Mouse (Mus musculus): ENCODE data around the gene Nudt13. TPM values are rescaled to one million over a fixed set of nuclear protein-coding genes. Genes with fewer than 3 reads are reported as not detected.

Nudt13 gene
- polyA plus RNA-seq, 2 experiments, result 14.3 to 30.0 TPM

GRCm38 (mm10) chr14:20315137-20315536, 20.6 kb downstream of the Nudt13 start:
- peaks cover 59% of the 10 kb centered on the region for H3K36me3 ChIP-seq (ENCODE audit: control insufficient read depth, insufficient read depth, low read length)
- no peak overlapping the region for H3K9ac ChIP-seq (ENCODE audit: low read depth, low read length, severe bottlenecking)
- TF ChIP-seq POLR2A (IDR thresholded peaks at IDR 0.05; ENCODE audit: borderline replicate concordance, extremely low read depth, insufficient read depth, insufficient read length), result no peak
- no peaks in the 10 kb centered on the region for H3K9me3 ChIP-seq (ENCODE audit: control insufficient read depth, low read length)
- H3K27me3 ChIP-seq (ENCODE audit: control insufficient read depth, insufficient read depth, low read length), result no peaks in the 10 kb centered on the region
- no peak overlapping the region for H3K27ac ChIP-seq (replicated peaks; ENCODE audit: low read depth, low read length)
- ATAC-seq (ENCODE audit: low FRiP score, low read depth), result no peak
- no peak overlapping the region for H3K4me3 ChIP-seq (replicated peaks; ENCODE audit: low read length)
- H3K4me2 ChIP-seq (replicated peaks; ENCODE audit: low read depth, low read length, severe bottlenecking), result no peak overlapping the region
- DNase-seq (ENCODE audit: low spot score), result no peak
- 52% methylated on average over 1 of the region's 1 CpGs for WGBS
- no peaks in the 10 kb centered on the region for H3K4me1 ChIP-seq (ENCODE audit: control insufficient read depth, insufficient read depth, low read length)

- no peaks in the 10 kb centered on the region for H3K27me3 ChIP-seq (ENCODE audit: control insufficient read depth, insufficient read depth, low read length)
- no peak overlapping the region for H3K27ac ChIP-seq (replicated peaks; ENCODE audit: low read depth, low read length)
- H3K4me1 ChIP-seq (ENCODE audit: control insufficient read depth, insufficient read depth, low read length), result no peaks in the 10 kb centered on the region
- H3K4me2 ChIP-seq (replicated peaks; ENCODE audit: low read depth, low read length, severe bottlenecking), result no peak overlapping the region
- H3K9me3 ChIP-seq (ENCODE audit: control insufficient read depth, low read length), result no peaks in the 10 kb centered on the region
- H3K4me3 ChIP-seq (replicated peaks; ENCODE audit: low read length), result no peak overlapping the region
- TF ChIP-seq POLR2A (IDR thresholded peaks at IDR 0.05; ENCODE audit: borderline replicate concordance, extremely low read depth, insufficient read depth, insufficient read length), result no peak
- peaks cover 72% of the 10 kb centered on the region for H3K36me3 ChIP-seq (ENCODE audit: control insufficient read depth, insufficient read depth, low read length)
- H3K9ac ChIP-seq (ENCODE audit: low read depth, low read length, severe bottlenecking), result no peak overlapping the region
- WGBS, result 77% methylated on average over 3 of the region's 3 CpGs
- ATAC-seq (ENCODE audit: low FRiP score, low read depth) (no peak), DNase-seq (ENCODE audit: low spot score) (no peak)
Measured at GRCm38 (mm10) chr14:20319420-20319819, 24.9 kb downstream of the Nudt13 start.

- no peak overlapping the region for H3K9ac ChIP-seq (ENCODE audit: low read depth, low read length, severe bottlenecking)
- no peak overlapping the region for H3K4me2 ChIP-seq (replicated peaks; ENCODE audit: low read depth, low read length, severe bottlenecking)
- DNase-seq (ENCODE audit: low spot score) (no peak), ATAC-seq (ENCODE audit: low FRiP score, low read depth) (no peak)
- no peaks in the 10 kb centered on the region for H3K4me1 ChIP-seq (ENCODE audit: control insufficient read depth, insufficient read depth, low read length)
- H3K4me3 ChIP-seq (replicated peaks; ENCODE audit: low read length), result no peak overlapping the region
- WGBS, result 95% methylated on average over 9 of the region's 9 CpGs
- H3K27ac ChIP-seq (replicated peaks; ENCODE audit: low read depth, low read length), result no peak overlapping the region
- no peaks in the 10 kb centered on the region for H3K27me3 ChIP-seq (ENCODE audit: control insufficient read depth, insufficient read depth, low read length)
- H3K9me3 ChIP-seq (ENCODE audit: control insufficient read depth, low read length), result no peaks in the 10 kb centered on the region
- TF ChIP-seq POLR2A (IDR thresholded peaks at IDR 0.05; ENCODE audit: borderline replicate concordance, extremely low read depth, insufficient read depth, insufficient read length), result no peak
- H3K36me3 ChIP-seq (ENCODE audit: control insufficient read depth, insufficient read depth, low read length), result peaks cover 81% of the 10 kb centered on the region
Measured at GRCm38 (mm10) chr14:20324196-20324595, 29.7 kb downstream of the Nudt13 start.

GRCm38 (mm10) chr14:20328474-20328873, 34.0 kb downstream of the Nudt13 start:
- Histone ChIP-seq H3K36me3 (ENCODE audit: control insufficient read depth, insufficient read depth, low read length) (peaks cover 87% of the 10 kb centered on the region), H3K4me3 (replicated peaks; ENCODE audit: low read length) (no peak overlapping the region), H3K27me3 (ENCODE audit: control insufficient read depth, insufficient read depth, low read length) (no peaks in the 10 kb centered on the region), H3K27ac (replicated peaks; ENCODE audit: low read depth, low read length) (no peak overlapping the region), H3K4me1 (ENCODE audit: control insufficient read depth, insufficient read depth, low read length) (no peaks in the 10 kb centered on the region), H3K9ac (ENCODE audit: low read depth, low read length, severe bottlenecking) (no peak overlapping the region), H3K9me3 (ENCODE audit: control insufficient read depth, low read length) (no peaks in the 10 kb centered on the region), H3K4me2 (replicated peaks; ENCODE audit: low read depth, low read length, severe bottlenecking) (no peak overlapping the region)
- ATAC-seq (ENCODE audit: low FRiP score, low read depth) (no peak), DNase-seq (ENCODE audit: low spot score) (no peak)
- TF ChIP-seq POLR2A (IDR thresholded peaks at IDR 0.05; ENCODE audit: borderline replicate concordance, extremely low read depth, insufficient read depth, insufficient read length), result no peak
- WGBS, result 74% methylated on average over 9 of the region's 9 CpGs

- Histone ChIP-seq H3K36me3 (ENCODE audit: control insufficient read depth, insufficient read depth, low read length) (peaks cover 89% of the 10 kb centered on the region), H3K4me1 (ENCODE audit: control insufficient read depth, insufficient read depth, low read length) (no peaks in the 10 kb centered on the region), H3K4me2 (replicated peaks; ENCODE audit: low read depth, low read length, severe bottlenecking) (no peak overlapping the region), H3K27ac (replicated peaks; ENCODE audit: low read depth, low read length) (no peak overlapping the region), H3K4me3 (replicated peaks; ENCODE audit: low read length) (no peak overlapping the region), H3K27me3 (ENCODE audit: control insufficient read depth, insufficient read depth, low read length) (no peaks in the 10 kb centered on the region), H3K9ac (ENCODE audit: low read depth, low read length, severe bottlenecking) (no peak overlapping the region), H3K9me3 (ENCODE audit: control insufficient read depth, low read length) (no peaks in the 10 kb centered on the region)
- ATAC-seq (ENCODE audit: low FRiP score, low read depth) (no peak), DNase-seq (ENCODE audit: low spot score) (no peak)
- WGBS, result 86% methylated on average over 4 of the region's 4 CpGs
- no peak for TF ChIP-seq POLR2A (IDR thresholded peaks at IDR 0.05; ENCODE audit: borderline replicate concordance, extremely low read depth, insufficient read depth, insufficient read length)
Measured at GRCm38 (mm10) chr14:20331316-20331715, 36.8 kb downstream of the Nudt13 start.

- H3K4me2 ChIP-seq (replicated peaks; ENCODE audit: low read depth, low read length, severe bottlenecking), result no peak overlapping the region
- no peak overlapping the region for H3K27ac ChIP-seq (replicated peaks; ENCODE audit: low read depth, low read length)
- no peak overlapping the region for H3K9ac ChIP-seq (ENCODE audit: low read depth, low read length, severe bottlenecking)
- no peak overlapping the region for H3K4me3 ChIP-seq (replicated peaks; ENCODE audit: low read length)
- no peak for TF ChIP-seq POLR2A (IDR thresholded peaks at IDR 0.05; ENCODE audit: borderline replicate concordance, extremely low read depth, insufficient read depth, insufficient read length)
- no peaks in the 10 kb centered on the region for H3K4me1 ChIP-seq (ENCODE audit: control insufficient read depth, insufficient read depth, low read length)
- ATAC-seq (ENCODE audit: low FRiP score, low read depth), result no peak
- no peak for DNase-seq (ENCODE audit: low spot score)
- H3K36me3 ChIP-seq (ENCODE audit: control insufficient read depth, insufficient read depth, low read length), result peaks cover 64% of the 10 kb centered on the region
- H3K27me3 ChIP-seq (ENCODE audit: control insufficient read depth, insufficient read depth, low read length), result no peaks in the 10 kb centered on the region
- 97% methylated on average over 5 of the region's 5 CpGs for whole genome bisulfite sequencing
- H3K9me3 ChIP-seq (ENCODE audit: control insufficient read depth, low read length), result no peaks in the 10 kb centered on the region
Measured at GRCm38 (mm10) chr14:20339415-20339814, 44.9 kb downstream of the Nudt13 start.
